Mouse (Mus musculus): ENCODE results near the gene Gm7995.
"Not testable (repeated sequence)": the region's sequence is repeated elsewhere in the genome, so short reads cannot be mapped to it uniquely, and the experiment has no call there.

Gene Gm7995

GRCm38 (mm10) chr14:42309910-42310309 lies at the start of gene Gm7995:
Gene Gm7995 (plus strand): TSS chr14:42310210.
- DNase-seq, result not testable (repeated sequence)

GRCm38 (mm10) chr14:42297258-42297657 lies 12.8 kb upstream of the Gm7995 start, which contains the start of gene Gm9611:
Gene Gm9611 (minus strand): TSS chr14:42297358.
- not testable (repeated sequence) for DNase-seq

Data from lung, postnatal 4 days (tissue).